Mouse (Mus musculus) spleen, adult 2 months (tissue): ENCODE measurements around the gene Tssc4. TPM values are rescaled to one million over a fixed set of nuclear protein-coding genes. Genes with fewer than 3 reads are reported as not detected.

Source experiments
- DNase-seq, 2 experiments: peaks; one replicate each; pipeline versions ENCODE4 v3.0.0 to v3.0.0-alpha.2; 2012 to 2021; ENCODE audit warnings: low spot score in 2 of 2, low read depth in 1 of 2
- H3K27ac ChIP-seq: fragments of 200-500 bp; 2 replicates; pipeline ENCODE4 v1.5.1; 2012; ENCODE audit warnings: low read length, inconsistent platforms; ENCODE audit not compliant: insufficient read depth
- H3K27me3 ChIP-seq: fragments of 200-500 bp; 2 replicates; pipeline ENCODE4 v1.6.1; 2012; ENCODE audit warnings: mild to moderate bottlenecking, moderate library complexity, low read length, inconsistent platforms; ENCODE audit not compliant: control insufficient read depth, insufficient read depth
- H3K36me3 ChIP-seq: fragments of 200-500 bp; 2 replicates; pipeline ENCODE4 v1.6.1; 2012; ENCODE audit warnings: mild to moderate bottlenecking, low read length, inconsistent platforms; ENCODE audit not compliant: control insufficient read depth, insufficient read depth
- H3K4me1 ChIP-seq: fragments of 200-500 bp; 2 replicates; pipeline ENCODE4 v1.6.1; 2011; ENCODE audit warnings: inconsistent platforms; ENCODE audit not compliant: control insufficient read depth, insufficient read depth, insufficient read length
- H3K4me3 ChIP-seq: fragments of 200-500 bp; 2 replicates; pipeline ENCODE4 v1.5.1; 2011; ENCODE audit warnings: mild to moderate bottlenecking, inconsistent platforms; ENCODE audit not compliant: insufficient read depth, insufficient read length; ENCODE audit errors: extremely low read depth
- CTCF ChIP-seq: fragments of 200-500 bp; IDR thresholded peaks from 2 replicates; pipeline ENCODE4 v1.5.1; 2011; ENCODE audit warnings: mild to moderate bottlenecking, inconsistent platforms; ENCODE audit not compliant: insufficient read depth, insufficient read length, insufficient replicate concordance; ENCODE audit errors: extremely low read depth
- POLR2A ChIP-seq: fragments of 200-500 bp; IDR thresholded peaks from 2 replicates; pipeline ENCODE4 v1.6.1; 2011; ENCODE audit warnings: low read depth, low read length, inconsistent platforms
- WGBS: fragments of 180-500 bp; shearing (Covaris S2); methylation state at CpG from one replicate; pipeline ENCODE4 v1.1.7; 2018; 5-methylcytosine and 5-hydroxymethylcytosine counted together
- polyA plus RNA-seq: library from polyadenylated mRNA; depleted of rRNA; stranded (reverse); fragments of >200 nt; gene quantifications from 2 replicates; pipeline ENCODE4 v1.2.3, GENCODE M21; 2012; rRNA removed

Tssc4 gene
- 62.9 and 85.0 TPM in 2 replicates for polyA plus RNA-seq

DNA sequence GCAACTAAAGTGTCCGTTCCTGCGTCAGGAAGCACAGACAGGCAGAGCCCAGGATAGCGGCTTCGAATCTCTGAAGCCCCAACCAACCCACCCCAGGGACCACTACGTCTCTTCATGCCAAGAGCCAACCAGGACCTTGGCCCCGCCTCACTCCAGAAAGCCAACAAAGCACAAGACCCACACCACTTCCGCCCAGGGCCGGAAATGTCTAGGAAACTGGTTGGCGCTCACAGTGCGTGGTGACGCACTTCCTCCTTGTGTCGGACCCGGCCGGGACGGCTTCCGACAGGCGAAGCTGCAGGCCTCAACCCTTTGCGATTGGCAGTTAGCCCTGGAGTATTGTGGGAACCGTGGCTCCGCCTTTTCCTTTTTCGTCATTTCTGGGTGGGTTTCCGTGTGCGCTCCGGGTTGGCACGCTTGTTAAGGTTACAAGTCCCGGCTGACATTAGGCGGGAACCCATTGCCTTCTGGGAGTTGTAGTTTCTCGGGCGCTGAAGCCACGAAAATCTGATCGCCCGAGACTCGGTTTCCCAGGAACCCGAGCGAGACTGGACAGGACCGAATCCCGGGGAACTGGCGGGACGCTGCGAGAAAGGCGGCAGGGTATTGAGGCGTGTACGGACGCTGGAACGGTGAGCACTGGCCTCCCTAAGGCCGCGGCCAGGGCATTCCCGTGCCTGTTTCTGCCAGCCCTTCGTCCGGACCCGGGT, at the start of gene Tssc4:
Tssc4 (plus strand) TSS at position 368 of the 710 bp plus-strand sequence.
- H3K4me1 ChIP-seq: peaks cover 14% of the 10 kb centered on the region; the same call in 1 of the 2 replicates
- TF ChIP-seq CTCF: no peak
- no peak; the same call in 1 of the 2 replicates for TF ChIP-seq POLR2A
- H3K36me3 ChIP-seq: peaks cover 12% of the 10 kb centered on the region
- H3K4me3 ChIP-seq: peak within 1 kb of the TSS; percentile 94
- peak; percentile 94 to 100 for DNase-seq
- peak within 1 kb of the TSS; percentile 83 for H3K27ac ChIP-seq
- under 1% methylated on average over 51 of the region's 51 CpGs for WGBS
- H3K27me3 ChIP-seq: no peaks in the 10 kb centered on the region

DNA sequence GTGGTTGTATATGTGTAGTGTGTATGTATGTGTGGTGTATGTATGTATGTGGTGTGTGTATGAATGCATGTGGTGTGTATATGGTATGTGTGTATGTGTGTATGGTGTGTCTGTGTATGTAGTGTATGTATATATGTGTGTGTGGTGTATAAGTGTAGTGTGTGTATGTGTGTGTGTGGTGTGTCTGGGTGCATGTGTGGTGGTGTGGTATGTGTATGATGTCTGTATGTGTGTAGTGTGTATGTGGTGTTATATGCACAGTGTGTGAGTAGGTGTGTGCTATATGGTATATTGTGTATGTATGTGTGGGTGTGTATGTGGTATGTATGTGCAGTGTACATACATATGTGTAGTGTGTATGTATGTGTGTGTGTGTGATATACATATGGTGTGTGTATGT, 49.0 kb upstream of the Tssc4 start:
- H3K4me1 ChIP-seq: peaks cover 21% of the 10 kb centered on the region; the same call in 1 of the 2 replicates
- H3K27ac ChIP-seq: no peak overlapping the region
- H3K36me3 ChIP-seq: no peaks in the 10 kb centered on the region; the same call in 1 of the 2 replicates
- H3K27me3 ChIP-seq: no peaks in the 10 kb centered on the region
- H3K4me3 ChIP-seq: no peak overlapping the region
- DNase-seq: no peak
- TF ChIP-seq POLR2A: no peak
- no peak for TF ChIP-seq CTCF

DNA sequence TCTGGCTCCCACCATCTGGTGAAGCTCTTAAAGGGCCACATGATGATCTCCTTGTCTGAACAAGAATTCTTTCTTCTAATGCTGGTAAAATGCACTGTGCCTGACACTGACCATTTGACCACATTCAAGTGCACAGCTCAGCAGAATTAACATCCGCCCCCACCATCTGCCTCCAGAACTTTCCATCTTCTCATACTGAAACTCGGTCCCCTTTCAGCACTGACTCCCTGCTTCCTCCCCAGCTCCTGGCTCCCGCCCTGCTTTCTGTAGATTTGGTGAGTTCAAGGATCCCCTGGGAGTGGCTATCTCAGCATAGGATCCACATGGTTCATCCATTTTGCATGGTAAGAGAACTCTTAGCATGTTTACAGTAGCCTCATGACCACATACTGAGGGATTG, 48.3 kb upstream of the Tssc4 start:
- peak overlapping the region; percentile 44 for H3K27ac ChIP-seq
- H3K4me1 ChIP-seq: peaks cover 21% of the 10 kb centered on the region; the same call in 1 of the 2 replicates
- 68% methylated on average over 3 of the region's 3 CpGs for WGBS
- H3K36me3 ChIP-seq: no peaks in the 10 kb centered on the region; the same call in 1 of the 2 replicates
- H3K4me3 ChIP-seq: no peak overlapping the region
- H3K27me3 ChIP-seq: no peaks in the 10 kb centered on the region
- no peak for DNase-seq
- TF ChIP-seq CTCF: no peak
- no peak for TF ChIP-seq POLR2A

DNA sequence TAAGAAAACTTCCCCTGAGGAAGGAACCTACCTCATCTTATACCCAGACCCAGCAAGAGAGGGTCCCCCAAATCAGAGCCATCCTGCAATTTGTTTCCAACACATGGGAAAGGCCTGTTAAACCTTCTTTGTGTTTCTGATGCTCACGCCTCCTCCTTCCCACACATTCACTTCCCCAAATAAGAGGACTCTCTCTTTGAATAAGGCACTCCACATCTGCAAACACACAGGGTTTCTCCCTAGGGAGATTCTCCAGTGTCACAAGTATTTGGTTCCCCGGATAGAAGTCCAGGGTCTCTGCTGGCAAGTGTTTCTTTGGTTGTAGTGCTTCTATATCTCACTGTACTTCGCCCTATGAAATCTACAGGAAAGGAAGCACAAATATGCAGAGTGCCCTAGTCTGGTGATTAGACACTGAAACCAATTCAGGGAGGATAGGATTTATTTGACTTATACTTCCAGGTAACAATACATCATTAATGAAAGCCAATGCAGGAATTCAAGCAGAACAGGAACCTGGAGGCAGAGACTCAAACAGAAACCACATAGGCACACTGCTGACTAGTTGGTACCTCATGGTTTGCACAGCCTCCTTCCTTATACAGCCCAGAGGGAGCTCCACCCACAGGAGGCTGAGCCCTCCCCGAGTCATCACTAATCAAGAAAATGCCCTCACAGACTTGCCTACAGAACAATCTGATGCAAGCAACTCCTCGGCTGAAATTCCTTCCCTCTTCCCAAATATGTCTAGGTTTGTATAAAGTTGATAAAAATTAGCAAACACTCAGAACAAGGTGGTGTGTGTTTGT, 47.5 kb upstream of the Tssc4 start:
- Histone ChIP-seq H3K27ac (peak overlapping the region; percentile 32; the same call in 1 of the 2 replicates), H3K36me3 (no peaks in the 10 kb centered on the region; the same call in 1 of the 2 replicates), H3K4me1 (peaks cover 16% of the 10 kb centered on the region; the same call in 1 of the 2 replicates), H3K27me3 (no peaks in the 10 kb centered on the region), H3K4me3 (no peak overlapping the region)
- TF ChIP-seq CTCF: no peak
- TF ChIP-seq POLR2A: no peak
- no peak for DNase-seq
- 54% methylated on average over 5 of the region's 5 CpGs for WGBS

DNA sequence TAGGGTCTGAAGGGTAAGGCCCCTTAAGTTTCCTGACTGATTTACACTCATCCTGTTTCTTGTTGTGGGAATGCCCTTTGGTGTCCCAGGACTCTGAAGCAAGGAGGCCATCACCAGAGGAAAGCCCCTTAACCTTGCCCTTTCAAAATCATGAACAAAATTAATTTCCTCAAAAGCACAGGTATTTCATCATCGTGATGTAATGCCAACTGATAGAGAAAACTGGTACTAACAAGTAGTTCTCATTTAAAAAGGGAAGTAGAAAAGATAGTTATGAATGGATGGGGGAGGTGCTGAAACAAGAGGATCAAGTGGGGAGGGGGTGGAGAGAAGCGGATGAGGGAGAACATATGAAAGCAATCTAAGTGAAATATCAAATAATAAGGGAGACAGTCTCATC, 45.5 kb upstream of the Tssc4 start:
- no peaks in the 10 kb centered on the region for H3K27me3 ChIP-seq
- H3K4me3 ChIP-seq: no peak overlapping the region
- peaks cover 12% of the 10 kb centered on the region; the same call in 1 of the 2 replicates for H3K4me1 ChIP-seq
- DNase-seq: peak in 1 of 2 experiments; percentile 33
- WGBS: 51% methylated on average over 2 of the region's 2 CpGs
- H3K36me3 ChIP-seq: no peaks in the 10 kb centered on the region; the same call in 1 of the 2 replicates
- no peak overlapping the region for H3K27ac ChIP-seq
- TF ChIP-seq CTCF (no peak), POLR2A (no peak)

DNA sequence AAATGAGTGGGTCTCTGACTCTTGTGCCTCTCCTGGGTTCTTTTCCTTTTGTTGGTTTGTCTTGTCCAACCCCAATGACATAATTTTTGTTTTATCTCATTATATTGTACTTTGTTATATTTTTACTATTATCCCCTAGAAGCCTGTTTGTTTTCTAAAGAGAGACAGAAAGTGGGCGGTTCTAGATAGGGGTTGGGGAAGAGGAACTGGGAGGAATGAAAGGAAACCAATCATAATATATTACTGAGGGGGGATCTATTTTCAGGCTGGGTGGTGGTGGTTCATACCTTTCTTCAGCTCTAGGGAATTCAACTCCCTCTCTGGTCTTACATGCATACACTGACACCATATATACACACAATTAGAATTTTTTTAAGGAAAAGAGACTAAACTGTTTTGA, 44.8 kb upstream of the Tssc4 start:
- 44% methylated on average over 1 of the region's 1 CpGs for WGBS
- TF ChIP-seq CTCF: no peak
- TF ChIP-seq POLR2A: no peak
- DNase-seq: no peak
- Histone ChIP-seq H3K4me1 (peaks cover 12% of the 10 kb centered on the region; the same call in 1 of the 2 replicates), H3K4me3 (no peak overlapping the region), H3K36me3 (no peaks in the 10 kb centered on the region), H3K27me3 (no peaks in the 10 kb centered on the region), H3K27ac (no peak overlapping the region)
